Mouse (Mus musculus): Measurements from ENCODE around the gene Gramd4. TPM values are rescaled to one million over a fixed set of nuclear protein-coding genes. Genes with fewer than 3 reads are reported as not detected.
A peak's percentile ranks its signal among the peaks of the same experiment; 100 is the strongest.

Gene Gramd4
- total RNA-seq, 1 experiment from 2014 or later: 47.0 TPM

DNA sequence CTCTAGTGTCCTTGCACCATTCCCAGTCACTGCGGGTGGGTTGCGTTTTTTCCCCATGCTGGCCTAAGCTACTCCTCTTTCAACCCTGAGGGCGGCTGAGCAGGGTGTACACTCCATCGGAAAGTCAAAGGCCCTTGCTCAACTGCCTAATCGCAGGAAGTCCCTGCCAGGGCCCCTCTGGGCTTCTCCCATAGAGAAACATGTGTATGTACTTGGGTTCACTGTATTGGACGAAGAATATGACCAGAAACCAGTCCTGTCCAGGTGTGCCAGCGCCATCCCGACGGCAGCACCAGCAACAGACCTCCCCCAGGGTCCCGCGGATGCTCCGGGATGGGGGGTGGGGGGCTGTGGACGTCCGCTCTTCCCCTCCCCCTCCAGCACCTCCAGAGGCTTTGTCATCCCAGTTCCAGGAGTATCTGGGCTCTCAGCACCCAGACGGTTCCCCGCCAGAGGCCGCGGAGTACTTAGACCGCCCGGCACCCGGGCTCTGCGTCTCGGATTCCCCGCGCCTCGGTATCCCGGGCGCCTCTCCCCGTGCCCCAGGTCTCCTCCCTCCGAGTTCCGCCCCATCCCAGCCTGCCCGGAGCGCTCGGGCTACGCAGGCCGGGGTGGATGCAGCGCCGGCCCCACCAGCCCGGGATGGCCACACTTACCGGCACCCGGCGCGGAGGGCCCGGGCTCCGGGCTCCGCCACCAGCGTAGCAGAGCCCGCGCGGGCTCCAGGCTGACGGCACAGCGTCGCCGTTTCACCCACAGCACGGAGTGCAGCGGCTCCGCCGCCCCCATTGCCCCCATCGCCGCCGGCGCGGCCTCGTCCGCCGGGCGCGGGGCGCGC lies 127.6 kb downstream of the Gramd4 start:
- ATAC-seq (ENCODE audit: extremely low read depth, insufficient number of reproducible peaks, low FRiP score, poor library complexity, severe bottlenecking): no peak

DNA sequence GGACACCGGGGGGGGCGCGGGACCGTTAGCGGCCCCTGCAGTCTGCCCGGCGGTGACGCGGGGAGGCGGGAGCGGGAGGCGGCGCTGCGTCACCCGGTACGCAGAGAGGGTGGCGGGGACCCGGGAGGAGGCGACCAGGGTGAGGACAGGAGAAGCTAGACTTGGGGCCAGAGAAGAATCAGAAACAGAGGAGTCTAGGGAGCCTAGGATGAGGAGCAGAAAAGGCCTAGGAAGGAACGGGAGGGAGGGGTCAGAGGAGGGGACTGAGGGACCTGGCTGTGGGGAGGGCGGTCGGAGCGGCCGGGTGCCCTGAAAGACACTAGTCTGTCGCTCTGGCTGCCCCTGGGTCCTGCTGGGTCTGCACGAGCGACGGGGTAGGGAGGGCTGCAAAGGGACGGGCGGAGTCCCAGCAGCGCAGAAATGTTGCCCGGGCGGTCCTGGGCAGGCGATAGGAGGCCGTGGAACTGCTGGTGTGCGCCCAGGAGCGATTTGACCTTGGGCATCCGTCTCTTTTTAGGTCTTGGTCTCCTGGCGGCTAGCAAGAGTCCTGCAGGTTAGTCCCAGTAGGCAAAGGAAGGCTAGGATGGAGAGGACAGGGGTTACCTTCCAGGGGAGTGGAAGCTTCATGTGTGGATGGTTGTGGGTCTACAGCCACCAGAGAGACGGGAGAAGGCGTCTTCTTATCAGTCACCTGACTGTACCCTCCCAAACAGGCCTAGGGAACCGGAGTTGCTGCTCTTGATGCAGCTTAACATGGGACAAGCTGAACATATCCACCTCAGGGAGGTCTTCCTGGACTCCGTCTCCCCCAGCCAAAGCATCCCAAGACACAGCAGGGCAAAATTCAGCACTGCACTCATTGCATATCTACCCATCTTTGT lies 128.4 kb downstream of the Gramd4 start, which contains the start of gene Cerk:
Gene Cerk, minus strand, starts transcription at position 453 of the 881 bp plus-strand sequence.
- ATAC-seq (ENCODE audit: extremely low read depth, insufficient number of reproducible peaks, low FRiP score, poor library complexity, severe bottlenecking): peak; percentile 40

DNA sequence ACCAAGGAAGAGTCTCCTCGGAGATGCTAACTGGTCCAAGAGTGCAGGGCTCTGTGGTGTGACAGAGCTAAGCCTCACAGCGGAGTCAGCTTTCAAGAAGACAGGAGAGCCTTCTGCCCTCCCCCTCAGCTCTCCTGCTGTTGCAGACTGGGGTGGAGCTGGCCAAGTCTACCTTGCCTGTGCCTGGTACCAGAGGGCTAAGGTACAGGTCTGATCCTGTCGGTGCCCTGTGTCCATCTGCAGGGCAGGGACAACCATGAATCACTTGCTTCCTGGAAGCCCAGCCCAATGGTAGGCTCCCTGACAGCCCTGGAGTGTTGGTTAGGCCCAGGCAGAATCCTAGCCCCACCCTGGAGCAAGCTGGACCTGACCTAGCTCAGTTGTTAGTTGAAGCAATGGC lies 129.2 kb downstream of the Gramd4 start:
- ATAC-seq (ENCODE audit: extremely low read depth, insufficient number of reproducible peaks, low FRiP score, poor library complexity, severe bottlenecking): no peak

Other genes starting within 250 kb of the Gramd4 start
- gene Cdpf1, start 246.0 kb upstream of the Gramd4 start, total RNA-seq (2017): 7.5 and 7.9 TPM in 2 replicates
- gene Pkdrej, start 236.0 kb upstream of the Gramd4 start, total RNA-seq (2017): not detected in 2 replicates
- gene Ttc38, start 225.4 kb upstream of the Gramd4 start, total RNA-seq (2017): 8.2 and 9.0 TPM in 2 replicates
- 0.35 and 0.86 TPM in 2 replicates for gene Gtse1, start 197.9 kb upstream of the Gramd4 start, total RNA-seq (2017)
- 32.9 and 56.7 TPM in 2 replicates for gene Trmu, start 178.4 kb upstream of the Gramd4 start, total RNA-seq (2017)
- gene Celsr1, start 23.9 kb upstream of the Gramd4 start, total RNA-seq (2017): 1.4 and 3.1 TPM in 2 replicates
- gene Cerk, start 128.4 kb downstream of the Gramd4 start, total RNA-seq (2017): 114 and 127 TPM in 2 replicates
- 23.2 and 38.2 TPM in 2 replicates for gene Tbc1d22a, start 156.8 kb downstream of the Gramd4 start, total RNA-seq (2017)